Mouse (Mus musculus) c-Kit-positive CD71-negative TER-119-negative erythroid progenitor cells, embryonic 14.5 days (primary cell): Measurements from ENCODE around the gene Ankrd63.

Source experiments
- DNase-seq: peaks from one replicate; pipeline ENCODE4 v3.0.0-alpha.2; 2013; ENCODE audit warnings: low read depth

Gene Ankrd63

DNA sequence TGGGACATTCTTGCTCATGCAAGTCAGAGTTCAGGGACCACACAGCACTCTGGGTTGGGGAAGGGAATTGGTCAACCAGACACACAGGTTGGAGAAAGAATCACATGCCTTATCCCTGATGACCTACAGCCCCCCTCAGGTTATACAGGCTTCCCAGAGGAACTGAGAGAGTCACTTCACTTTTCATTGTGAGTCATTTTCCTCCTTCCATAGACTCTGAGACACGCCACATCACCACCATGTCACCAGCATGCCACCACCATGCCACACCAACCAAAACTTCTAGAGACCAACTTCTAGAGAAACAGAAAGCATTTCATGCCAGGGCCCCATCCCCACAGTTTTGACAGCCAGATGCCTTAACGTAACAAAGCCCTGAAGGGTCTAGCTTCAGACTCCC is 23.1 kb upstream of the Ankrd63 start:
- no peak for DNase-seq

DNA sequence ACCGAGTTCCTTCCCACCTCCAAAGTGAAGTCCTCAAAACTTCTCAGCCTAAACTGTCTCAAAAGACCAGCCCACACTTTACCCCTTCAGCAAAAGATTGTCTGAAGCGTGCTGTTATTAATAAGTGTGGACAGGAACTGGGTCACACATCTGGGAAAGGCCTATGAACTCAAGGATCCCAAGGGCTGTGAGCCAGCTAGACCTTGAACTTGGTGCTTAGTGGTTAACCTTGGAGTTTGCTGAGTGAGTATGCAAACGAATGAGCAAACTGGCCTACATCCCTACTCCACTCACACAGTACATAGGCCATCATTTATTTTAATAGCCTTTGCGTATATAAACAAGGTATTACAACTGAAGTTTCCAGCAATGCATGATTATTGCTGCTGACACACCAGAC is 21.7 kb upstream of the Ankrd63 start:
- no peak for DNase-seq

DNA sequence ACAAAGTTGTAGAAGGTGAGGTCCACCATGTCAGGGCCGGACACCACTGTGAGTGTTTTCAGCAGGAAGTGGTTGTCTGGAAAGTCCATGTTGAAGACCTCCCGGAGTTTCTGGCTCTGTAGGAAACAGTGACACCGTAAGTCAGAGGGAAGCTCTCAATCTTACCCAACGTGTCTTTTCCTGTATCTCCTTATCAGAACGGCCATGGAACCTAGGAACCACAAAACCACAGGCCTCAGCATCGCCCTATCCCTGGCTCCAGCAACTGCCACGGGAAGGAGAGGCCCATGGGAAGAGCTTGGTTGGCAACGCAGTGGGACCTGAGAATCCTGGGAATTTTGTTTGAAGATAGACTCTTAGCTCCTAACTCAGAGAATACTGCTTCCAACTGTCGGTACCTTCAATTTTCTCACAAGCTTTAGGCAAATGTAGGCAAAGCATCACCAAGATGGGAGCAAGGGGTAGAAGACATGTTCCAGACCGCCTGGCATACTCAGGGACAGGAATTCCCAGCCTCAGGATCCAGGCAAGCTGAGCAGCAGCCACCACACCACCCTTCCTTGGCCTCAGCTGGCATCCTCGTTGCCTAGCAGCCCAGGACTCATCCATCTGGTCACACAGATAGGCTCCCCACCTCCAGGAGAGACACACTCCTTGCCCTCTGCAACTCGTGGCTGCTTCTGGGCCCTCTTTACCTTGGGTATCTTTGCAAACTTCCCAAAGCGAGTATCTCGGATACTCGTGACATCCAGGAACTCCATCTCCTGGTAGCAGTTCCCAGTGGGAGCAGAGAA is 20.1 kb upstream of the Ankrd63 start:
- no peak for DNase-seq

DNA sequence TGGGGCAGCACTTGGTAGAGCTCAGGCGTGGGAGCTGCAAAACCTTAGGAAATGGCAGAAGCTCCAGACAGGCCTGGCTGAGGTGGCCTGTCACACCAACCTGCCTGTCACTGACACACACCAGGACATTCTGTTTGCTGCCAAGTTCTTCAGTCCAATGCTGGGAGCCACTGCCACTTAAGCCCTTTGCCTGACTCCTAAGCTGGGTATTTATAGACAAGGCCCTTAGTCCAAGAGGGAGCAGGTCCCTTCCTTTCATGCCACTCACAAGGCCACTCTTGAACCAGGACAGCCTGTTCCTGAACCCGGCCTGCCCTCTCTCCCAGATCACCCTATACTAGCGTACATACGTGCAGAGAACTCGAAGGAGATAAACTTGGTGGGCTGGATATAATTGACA is 12.9 kb upstream of the Ankrd63 start:
- DNase-seq: no peak

DNA sequence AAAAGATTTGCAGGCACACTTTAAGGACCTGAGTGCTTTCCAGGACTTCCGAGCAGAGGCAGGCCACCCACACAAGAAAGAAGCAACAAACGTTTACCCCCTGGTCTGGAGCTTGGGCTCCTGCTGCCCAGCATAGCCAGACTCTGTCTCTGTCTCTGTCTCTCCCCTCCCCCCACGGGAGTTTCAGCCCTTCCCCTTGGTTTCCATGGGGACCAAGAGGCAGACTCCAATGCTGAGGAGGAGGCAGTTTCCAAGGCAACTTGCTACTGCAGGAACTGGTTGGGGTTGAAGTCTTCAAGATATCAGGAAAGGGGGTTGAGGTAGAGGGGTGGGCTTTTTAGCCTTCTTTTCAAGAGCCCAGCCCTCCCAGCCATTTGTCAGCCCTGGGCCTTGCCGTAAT is 10.5 kb upstream of the Ankrd63 start:
- DNase-seq: no peak

DNA sequence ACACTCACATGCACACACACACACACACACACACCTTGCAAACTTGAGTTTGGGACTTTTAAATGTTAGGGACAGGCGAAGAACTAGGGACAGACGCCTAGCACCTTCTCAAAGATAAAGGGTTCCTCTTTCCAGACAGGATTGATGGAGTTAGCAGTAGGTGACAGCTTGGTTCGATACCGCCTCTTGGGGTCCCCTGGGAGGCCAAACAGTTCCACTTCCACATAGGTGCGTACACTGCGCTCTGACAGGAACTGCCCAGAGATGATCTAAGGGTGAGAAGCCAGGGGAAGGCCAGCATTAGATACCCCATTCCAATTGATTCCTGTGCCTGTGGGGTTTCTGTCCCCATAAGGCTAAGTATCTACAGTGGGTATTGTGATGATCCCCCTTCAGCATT is 9.9 kb upstream of the Ankrd63 start:
- no peak for DNase-seq

DNA sequence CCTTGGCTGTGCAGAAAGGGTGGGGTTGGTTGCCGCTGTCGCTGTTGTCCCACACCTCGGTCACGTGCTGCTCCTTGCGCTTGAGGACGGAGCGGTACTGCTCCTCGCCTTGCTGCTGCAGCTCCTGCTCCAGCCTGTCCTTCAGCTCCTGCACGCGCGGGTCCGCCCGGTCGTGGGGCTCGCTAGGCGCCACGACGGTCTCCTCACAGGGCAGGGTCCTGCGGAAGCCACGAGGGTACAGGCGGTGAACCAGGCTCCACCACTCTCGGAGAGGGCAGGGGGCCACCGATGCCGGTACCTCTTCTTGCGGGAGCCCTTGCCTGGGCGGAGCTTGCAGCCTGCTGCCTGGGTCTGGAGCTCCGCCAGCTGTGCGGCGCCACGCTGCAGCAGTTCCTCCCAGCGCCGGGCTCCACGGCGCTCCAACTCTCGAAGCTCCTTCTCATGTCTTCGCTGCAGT is 7.3 kb upstream of the Ankrd63 start:
- DNase-seq: no peak

- no peak for DNase-seq
Observed at GRCm38 (mm10) chr2:118709655-118710221, 6.0 kb upstream of the Ankrd63 start.

DNA sequence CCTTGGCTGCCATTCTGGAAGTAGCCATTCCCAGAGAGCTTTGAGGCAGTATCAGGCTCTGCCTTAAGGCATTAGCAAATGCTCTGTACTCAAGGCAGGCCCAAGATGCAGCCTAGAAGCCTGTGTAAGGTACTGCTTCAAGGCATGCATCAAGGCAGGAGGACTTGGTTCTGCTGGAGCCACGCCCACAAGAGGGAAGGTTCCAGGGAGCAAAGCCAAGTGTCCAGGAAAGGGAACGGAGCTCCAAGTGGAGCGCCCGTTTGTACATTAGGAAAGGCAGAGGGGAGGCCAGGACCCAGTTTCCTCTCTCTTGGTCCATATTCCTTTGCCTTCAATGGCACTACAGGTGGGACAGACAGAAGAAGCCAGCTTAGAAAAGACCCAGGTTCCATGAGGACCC is 4.7 kb upstream of the Ankrd63 start:
- DNase-seq: no peak

GRCm38 (mm10) chr2:118706436-118706835 is 2.7 kb upstream of the Ankrd63 start:
- no peak for DNase-seq

DNA sequence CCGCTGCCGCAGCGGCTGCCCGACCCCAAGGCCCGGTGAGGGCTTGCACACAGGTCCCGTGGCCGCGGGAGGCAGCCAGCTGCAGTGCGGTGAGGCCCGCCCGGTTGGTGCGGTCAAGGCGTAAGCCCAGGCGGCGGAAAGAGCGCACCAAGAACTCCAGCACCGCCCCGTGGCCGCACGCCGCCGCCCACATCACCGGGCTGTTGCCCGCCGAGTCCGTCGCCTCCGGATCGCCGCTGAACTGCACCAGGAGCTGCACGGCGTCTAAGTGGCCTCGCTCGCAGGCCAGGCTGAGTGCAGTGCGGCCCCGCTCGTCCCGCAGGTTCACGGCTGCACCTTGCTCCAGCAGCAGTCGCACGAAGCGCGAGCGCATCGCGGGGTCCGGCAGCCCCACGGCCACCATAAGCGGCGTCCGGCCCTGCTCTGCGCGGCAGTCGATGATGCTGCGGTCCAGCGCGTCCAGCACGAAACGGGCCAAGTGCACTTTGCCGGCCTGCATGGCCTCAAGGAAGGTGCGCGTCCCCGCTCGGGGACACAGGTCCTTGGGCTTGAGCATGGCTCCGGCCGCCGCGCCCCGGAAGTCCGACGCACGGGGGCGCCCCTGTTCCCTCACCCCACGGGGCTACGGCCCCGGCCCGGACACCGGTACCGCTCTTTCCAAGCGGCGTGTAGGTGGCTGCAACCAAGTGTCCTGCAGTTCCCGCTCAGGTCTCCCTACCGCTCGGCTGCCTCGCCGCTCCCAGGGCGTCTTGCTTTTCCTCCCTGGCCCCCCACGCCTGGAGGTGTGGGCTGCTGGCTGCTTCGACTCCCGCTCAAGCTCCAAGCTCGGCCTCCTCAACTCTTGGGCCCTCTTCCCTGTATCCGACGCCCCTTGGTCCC is 641 bp downstream of the Ankrd63 start:
- no peak for DNase-seq

DNA sequence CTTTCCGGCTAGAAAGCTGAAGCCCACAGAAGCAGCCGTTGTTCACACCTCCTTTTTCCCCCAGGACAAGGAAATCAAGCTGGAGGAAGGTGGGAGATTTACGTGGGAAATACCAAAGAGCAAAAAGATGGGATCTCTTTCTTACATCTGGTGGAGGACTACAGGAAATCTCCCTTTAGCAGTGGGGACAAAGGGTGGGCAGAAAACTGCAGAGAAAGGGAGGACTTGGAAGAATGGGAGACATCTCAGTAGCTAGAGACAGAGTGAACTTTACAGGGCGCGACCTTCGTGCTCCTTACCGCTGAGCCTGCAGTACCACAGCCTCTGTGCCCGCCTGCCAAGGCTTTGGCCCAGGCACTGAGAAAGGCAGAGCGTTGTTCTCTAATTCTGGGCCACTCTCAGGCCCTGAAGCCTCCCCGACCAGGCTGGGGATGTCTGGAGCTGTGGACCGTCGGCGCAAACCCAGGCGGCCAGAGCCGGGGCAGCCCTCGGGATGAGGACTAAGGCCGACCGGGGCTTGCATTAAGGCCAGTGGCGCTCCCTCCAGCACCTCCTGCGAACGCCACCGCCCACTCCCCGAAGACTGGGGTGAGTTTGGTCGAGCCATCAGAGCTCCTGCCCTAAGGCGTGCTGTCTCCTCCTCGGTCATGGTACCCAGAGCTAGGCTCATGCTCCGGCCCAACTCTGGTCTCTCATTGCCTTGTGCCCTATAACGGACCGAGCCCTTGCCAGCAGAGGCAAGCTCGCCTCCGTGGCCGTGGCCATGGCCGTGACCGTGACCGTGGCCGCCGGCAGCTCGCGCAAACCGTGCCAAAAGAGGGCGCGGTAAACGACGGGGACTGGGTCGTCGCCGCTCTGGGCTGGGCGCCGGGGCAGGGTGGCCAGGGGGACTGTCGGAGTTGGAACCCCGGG is 1.5 kb downstream of the Ankrd63 start:
- no peak for DNase-seq

- DNase-seq: no peak
Observed at GRCm38 (mm10) chr2:118701161-118701560, 2.6 kb downstream of the Ankrd63 start.

DNA sequence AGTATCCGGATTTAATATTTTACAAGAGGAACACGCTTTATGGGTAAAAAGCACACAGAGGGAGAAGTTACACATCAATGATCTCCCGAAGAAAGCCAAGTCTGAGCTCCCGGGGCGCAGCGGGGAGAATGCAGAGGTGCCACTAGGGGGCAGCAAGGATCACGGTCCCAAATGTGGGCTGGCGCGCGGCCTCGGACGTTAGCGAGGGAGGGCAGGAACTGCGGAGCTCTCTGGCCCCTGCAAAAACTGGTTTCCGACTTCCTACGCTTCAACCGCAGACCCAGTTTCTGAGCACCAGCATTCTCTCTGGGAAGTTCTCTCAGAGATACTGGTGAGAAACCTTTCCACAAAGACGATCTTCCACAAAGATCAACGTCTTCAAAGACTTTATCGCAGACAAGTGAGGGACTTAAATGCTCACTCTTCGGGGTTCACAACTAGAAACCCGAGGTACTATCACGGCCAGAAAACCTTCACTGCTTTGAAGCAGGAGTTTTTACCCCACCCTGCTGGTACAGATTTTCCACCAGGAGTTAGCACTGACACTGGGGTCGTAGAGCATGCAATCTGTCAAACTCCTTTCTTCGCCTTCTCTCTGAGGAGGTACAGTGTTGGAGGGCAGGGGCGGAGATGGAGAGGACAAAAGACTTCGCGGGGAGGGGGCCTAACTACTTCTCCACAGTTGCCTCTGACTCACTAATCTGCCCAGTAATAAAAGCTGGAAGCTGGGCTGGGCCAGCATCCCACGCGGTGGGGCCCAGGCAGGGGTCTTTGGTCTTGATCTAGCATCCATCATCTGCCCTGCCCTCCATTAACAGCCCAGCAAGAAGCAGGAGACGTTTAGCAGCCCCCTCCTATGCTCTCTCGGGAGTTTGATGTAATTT is 3.3 kb downstream of the Ankrd63 start:
- peak; percentile 76 for DNase-seq

- DNase-seq: no peak
Observed at GRCm38 (mm10) chr2:118697955-118698354, 5.8 kb downstream of the Ankrd63 start.

DNA sequence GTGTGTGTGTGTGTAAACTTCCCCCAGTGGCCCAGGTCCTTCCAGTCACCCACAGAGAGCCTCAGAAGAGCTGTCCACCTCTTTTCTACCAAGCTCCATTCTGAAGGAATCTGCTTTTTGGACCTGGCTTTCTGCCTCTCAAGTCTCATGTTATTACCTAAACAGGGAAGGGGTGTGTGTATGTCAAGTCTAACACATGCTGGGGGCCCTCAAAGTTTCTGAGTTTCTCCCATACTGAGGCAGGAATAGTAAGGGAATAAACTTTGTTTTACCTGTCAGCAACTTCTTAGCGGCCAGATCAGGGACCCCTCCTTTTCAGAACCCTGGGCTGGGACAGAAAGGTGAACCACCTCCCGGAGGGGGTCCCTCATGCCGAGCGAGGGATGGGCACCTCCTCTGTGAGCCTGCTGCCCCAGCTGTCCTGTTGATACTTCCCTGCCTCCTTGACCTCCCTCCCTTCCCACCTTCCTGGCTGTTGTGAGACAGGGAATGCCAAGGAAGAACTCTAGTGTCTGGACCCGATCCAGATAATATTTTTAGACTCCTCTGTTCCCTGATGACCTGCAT is 6.4 kb downstream of the Ankrd63 start:
- no peak for DNase-seq

DNA sequence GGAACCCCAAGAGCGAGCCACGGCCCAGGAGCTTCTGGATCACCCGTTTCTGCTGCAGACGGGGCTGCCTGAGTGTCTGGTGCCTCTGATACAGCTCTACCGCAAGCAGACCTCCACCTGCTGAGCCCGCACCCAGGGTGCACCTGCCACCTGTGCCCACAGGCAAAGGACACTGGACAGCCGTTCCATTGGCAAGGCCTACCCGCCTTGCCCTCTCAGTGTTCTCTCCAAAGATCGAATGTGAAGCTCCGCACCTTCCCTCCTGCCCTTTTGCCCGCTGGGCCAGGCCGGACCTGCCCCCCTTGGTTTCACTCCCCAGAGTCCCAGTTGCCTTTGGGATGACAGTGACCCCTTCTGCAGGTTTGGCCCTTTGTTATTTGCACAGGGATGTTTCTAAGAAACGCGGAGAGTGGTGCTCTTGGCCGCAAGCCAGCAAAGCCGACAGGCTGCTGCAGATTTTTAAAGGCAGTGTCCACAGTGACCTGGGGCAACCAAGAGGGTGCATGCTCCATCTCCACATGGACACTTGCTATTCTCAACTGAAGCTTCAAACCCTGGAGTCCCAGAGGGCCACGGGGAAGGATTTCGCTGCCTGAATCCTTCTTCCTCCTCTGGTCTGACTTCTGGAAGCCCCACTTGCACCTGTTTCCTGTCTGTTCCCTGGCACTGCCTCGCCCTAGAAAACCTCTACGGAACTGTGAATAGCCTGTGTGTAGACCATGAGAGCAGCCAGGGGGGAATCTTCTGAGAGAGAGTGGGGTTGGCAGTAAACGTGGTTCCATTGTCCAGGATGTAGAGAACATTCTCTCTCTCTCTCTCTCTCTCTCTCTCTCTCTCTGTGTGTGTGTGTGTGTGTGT is 7.1 kb downstream of the Ankrd63 start:
- DNase-seq: no peak

GRCm38 (mm10) chr2:118695677-118696232 is 8.0 kb downstream of the Ankrd63 start:
- peak; percentile 78 for DNase-seq

- DNase-seq: no peak
Observed at GRCm38 (mm10) chr2:118693370-118693966, 10.3 kb downstream of the Ankrd63 start.
